15 mouse cellular contexts compared by ENCODE assay signal in genomic region chr10:70279349-70279748, GRCm38 (mm10). TPM values are rescaled to one million over a fixed set of nuclear protein-coding genes. Genes with fewer than 3 reads are reported as not detected.
DNase-seq lines count a peak whose midpoint lies in the region; ATAC-seq and TF ChIP-seq lines count a peak whose summit lies in the region.
"Had no signal": no experiment of that assay in that cellular context is flagged by ENCODE, and none has a peak within 500 bp of the region (broad histone marks: within the 10 kb centered on the region; RNA-seq: fewer than 3 reads in every experiment).

No protein-coding gene starts in this region.

- H3K9me3 ChIP-seq in kidney, postnatal 0 days (replicated peaks; ENCODE audit: low read length): no peaks in the 10 kb centered on the region
- no peaks in the 10 kb centered on the region for H3K9me3 ChIP-seq in kidney, embryonic 14.5 days (ENCODE audit: control insufficient read depth, low read length)
- no peaks in the 10 kb centered on the region for H3K9me3 ChIP-seq in midbrain, postnatal 0 days (ENCODE audit: low read length)
- H3K9me3 ChIP-seq in midbrain, embryonic 16.5 days (replicated peaks; ENCODE audit: control insufficient read depth, low read length, poor library complexity, severe bottlenecking): no peaks in the 10 kb centered on the region
- peaks cover 2% of the 10 kb centered on the region; the same call in 1 of the 2 replicates for H3K9me3 ChIP-seq in ES-Bruce4 (replicated peaks; ENCODE audit: control insufficient read depth, insufficient read depth, low read length, poor library complexity, severe bottlenecking)
- H3K9me3 ChIP-seq: embryonic facial prominence, embryonic 13.5 days; forebrain, embryonic 10.5 days; hindbrain, embryonic 13.5 days; lung, embryonic 15.5 days had no signal

- H3K27me3 ChIP-seq in kidney, postnatal 0 days (ENCODE audit: insufficient read depth, low read length): no peaks in the 10 kb centered on the region
- no peaks in the 10 kb centered on the region for H3K27me3 ChIP-seq in kidney, embryonic 14.5 days (ENCODE audit: control insufficient read depth, insufficient read depth, low read length)
- no peaks in the 10 kb centered on the region for H3K27me3 ChIP-seq in midbrain, postnatal 0 days (ENCODE audit: insufficient read depth, low read length)
- no peaks in the 10 kb centered on the region for H3K27me3 ChIP-seq in midbrain, embryonic 16.5 days (ENCODE audit: control insufficient read depth, insufficient read depth, low read depth, low read length)
- H3K27me3 ChIP-seq in ES-Bruce4 (ENCODE audit: control insufficient read depth, insufficient read depth, low read length, poor library complexity, severe bottlenecking): no peaks in the 10 kb centered on the region
- no peaks in the 10 kb centered on the region for H3K27me3 ChIP-seq in small intestine, adult 2 months (ENCODE audit: control insufficient read depth, insufficient read depth, low read length)
- H3K27me3 ChIP-seq: embryonic facial prominence, embryonic 13.5 days; hindbrain, embryonic 13.5 days; lung, embryonic 15.5 days had no signal

- H3K27ac ChIP-seq in kidney, postnatal 0 days: no peak overlapping the region
- no peak overlapping the region for H3K27ac ChIP-seq in kidney, embryonic 14.5 days (ENCODE audit: low read depth, low read length)
- no peak overlapping the region for H3K27ac ChIP-seq in midbrain, postnatal 0 days (ENCODE audit: low read depth, low read length)
- H3K27ac ChIP-seq in midbrain, embryonic 16.5 days (ENCODE audit: low read length): no peak overlapping the region
- no peak overlapping the region for H3K27ac ChIP-seq in ES-Bruce4 (ENCODE audit: insufficient read depth, low read length)
- H3K27ac ChIP-seq in small intestine, adult 2 months (ENCODE audit: insufficient read depth, low read depth, low read length): no peak overlapping the region
- H3K27ac ChIP-seq: embryonic facial prominence, embryonic 13.5 days; forebrain, embryonic 10.5 days; hindbrain, embryonic 13.5 days; lung, embryonic 15.5 days had no signal

- no peak overlapping the region for H3K9ac ChIP-seq in kidney, postnatal 0 days (ENCODE audit: low read depth, low read length)
- no peak overlapping the region for H3K9ac ChIP-seq in kidney, embryonic 14.5 days (ENCODE audit: low read depth, low read length)
- no peak overlapping the region for H3K9ac ChIP-seq in midbrain, postnatal 0 days (replicated peaks; ENCODE audit: low read length, poor library complexity, severe bottlenecking)
- no peak overlapping the region for H3K9ac ChIP-seq in midbrain, embryonic 16.5 days (ENCODE audit: low read depth, low read length)
- H3K9ac ChIP-seq in ES-Bruce4 (ENCODE audit: low read depth, poor library complexity, severe bottlenecking): no peak overlapping the region
- H3K9ac ChIP-seq: embryonic facial prominence, embryonic 13.5 days; hindbrain, embryonic 13.5 days; lung, embryonic 15.5 days had no signal

- no peak for ATAC-seq in kidney, postnatal 0 days (replicated peaks; ENCODE audit: low FRiP score, low read depth)
- ATAC-seq in kidney, embryonic 14.5 days (ENCODE audit: low FRiP score, low TSS enrichment): no peak
- no peak for ATAC-seq in midbrain, postnatal 0 days (ENCODE audit: low FRiP score)
- ATAC-seq in midbrain, embryonic 16.5 days: no peak

- TF ChIP-seq EP300 in ES-Bruce4 (IDR thresholded peaks at IDR 0.05; ENCODE audit: insufficient read depth, low read depth, low read length): no peak

- no peak overlapping the region for H3K4me3 ChIP-seq in kidney, postnatal 0 days (replicated peaks; ENCODE audit: low read depth, low read length)
- H3K4me3 ChIP-seq in kidney, embryonic 14.5 days (ENCODE audit: low read length): no peak overlapping the region
- H3K4me3 ChIP-seq in midbrain, postnatal 0 days (ENCODE audit: low read depth, low read length): no peak overlapping the region
- no peak overlapping the region for H3K4me3 ChIP-seq in midbrain, embryonic 16.5 days (ENCODE audit: low read depth, low read length)
- no peak overlapping the region for H3K4me3 ChIP-seq in ES-Bruce4 (ENCODE audit: low read depth, low read length)
- H3K4me3 ChIP-seq in small intestine, adult 2 months (ENCODE audit: low read depth, low read length): no peak overlapping the region
- H3K4me3 ChIP-seq: embryonic facial prominence, embryonic 13.5 days; forebrain, embryonic 10.5 days; hindbrain, embryonic 13.5 days; lung, embryonic 15.5 days had no signal

- TF ChIP-seq CTCF in kidney, postnatal 0 days (IDR thresholded peaks at IDR 0.05; ENCODE audit: low read depth): peak; percentile 41; the same call in 1 of the 2 replicates
- TF ChIP-seq CTCF in midbrain, postnatal 0 days (IDR thresholded peaks at IDR 0.05): peak; percentile 46
- peak; percentile 42 for TF ChIP-seq CTCF in ES-Bruce4 (IDR thresholded peaks at IDR 0.05; ENCODE audit: low read depth, low read length)
- peak; percentile 21; the same call in 1 of the 2 replicates for TF ChIP-seq CTCF in small intestine, adult 2 months (IDR thresholded peaks at IDR 0.05; ENCODE audit: extremely low read depth, insufficient read length, insufficient replicate concordance, low read depth, low read length)

- DNase-seq in kidney, postnatal 0 days (ENCODE audit: low spot score): no peak
- DNase-seq in midbrain, postnatal 0 days (ENCODE audit: low spot score): no peak
- no peak for DNase-seq in urinary bladder, postnatal 25 days (ENCODE audit: low spot score)
- DNase-seq: cerebellum, adult 18-20 months; kidney, adult 8-10 months; layer of hippocampus, adult 9-11 months; left cerebral cortex, postnatal 4 days had no signal

- no peak overlapping the region for H3K4me2 ChIP-seq in kidney, postnatal 0 days (ENCODE audit: low read length)
- no peak overlapping the region for H3K4me2 ChIP-seq in kidney, embryonic 14.5 days (replicated peaks; ENCODE audit: low read depth, low read length)
- no peak overlapping the region for H3K4me2 ChIP-seq in midbrain, postnatal 0 days (ENCODE audit: low read depth, low read length, poor library complexity, severe bottlenecking)
- no peak overlapping the region for H3K4me2 ChIP-seq in midbrain, embryonic 16.5 days (ENCODE audit: low read length)
- H3K4me2 ChIP-seq: embryonic facial prominence, embryonic 13.5 days; hindbrain, embryonic 13.5 days; lung, embryonic 15.5 days had no signal

- TF ChIP-seq POLR2A in ES-Bruce4 (IDR thresholded peaks at IDR 0.05; ENCODE audit: insufficient read depth, low read length): no peak
- no peak for TF ChIP-seq POLR2A in small intestine, adult 2 months (IDR thresholded peaks at IDR 0.05; ENCODE audit: low read depth, low read length)

- no peaks in the 10 kb centered on the region for H3K36me3 ChIP-seq in kidney, postnatal 0 days (ENCODE audit: insufficient read depth, low read length)
- no peaks in the 10 kb centered on the region; the same call in 1 of the 2 replicates for H3K36me3 ChIP-seq in kidney, embryonic 14.5 days (ENCODE audit: control insufficient read depth, insufficient read depth, low read length)
- no peaks in the 10 kb centered on the region for H3K36me3 ChIP-seq in midbrain, postnatal 0 days (ENCODE audit: insufficient read depth, low read length)
- H3K36me3 ChIP-seq in midbrain, embryonic 16.5 days (ENCODE audit: control insufficient read depth, insufficient read depth, low read length): no peaks in the 10 kb centered on the region
- no peaks in the 10 kb centered on the region for H3K36me3 ChIP-seq in ES-Bruce4 (ENCODE audit: control insufficient read depth, insufficient read depth, low read length, poor library complexity, severe bottlenecking)
- no peaks in the 10 kb centered on the region for H3K36me3 ChIP-seq in small intestine, adult 2 months (ENCODE audit: control insufficient read depth, insufficient read depth, low read length)
- H3K36me3 ChIP-seq: embryonic facial prominence, embryonic 13.5 days; forebrain, embryonic 10.5 days; hindbrain, embryonic 13.5 days; lung, embryonic 15.5 days had no signal

- 80% methylated on average over 8 of the region's 8 CpGs for WGBS in kidney, postnatal 0 days
- WGBS in kidney, embryonic 14.5 days: 82% methylated on average over 8 of the region's 8 CpGs
- 75% methylated on average over 8 of the region's 8 CpGs for WGBS in midbrain, postnatal 0 days
- WGBS in midbrain, embryonic 16.5 days: 78% methylated on average over 8 of the region's 8 CpGs
- WGBS in small intestine, adult 2 months: 82% methylated on average over 8 of the region's 8 CpGs

- no peaks in the 10 kb centered on the region for H3K4me1 ChIP-seq in kidney, postnatal 0 days (replicated peaks; ENCODE audit: insufficient read depth, low read length)
- no peaks in the 10 kb centered on the region for H3K4me1 ChIP-seq in kidney, embryonic 14.5 days (ENCODE audit: control insufficient read depth, insufficient read depth, low read length)
- no peaks in the 10 kb centered on the region for H3K4me1 ChIP-seq in midbrain, postnatal 0 days (ENCODE audit: insufficient read depth, low read length)
- no peaks in the 10 kb centered on the region for H3K4me1 ChIP-seq in midbrain, embryonic 16.5 days (ENCODE audit: control insufficient read depth, insufficient read depth, low read length)
- no peaks in the 10 kb centered on the region for H3K4me1 ChIP-seq in ES-Bruce4 (ENCODE audit: control insufficient read depth, insufficient read depth, low read length)
- no peaks in the 10 kb centered on the region for H3K4me1 ChIP-seq in small intestine, adult 2 months (ENCODE audit: control insufficient read depth, insufficient read depth, insufficient read length, low read length)
- H3K4me1 ChIP-seq: embryonic facial prominence, embryonic 13.5 days; forebrain, embryonic 10.5 days; hindbrain, embryonic 13.5 days; lung, embryonic 15.5 days had no signal

RNA-seq across cellular contexts. Expression of gene Slc16a9, which starts 34.4 kb away (rescaled TPM):
- polyA plus RNA-seq in kidney, postnatal 0 days (2015; fragmentation: Nextera tagmentation; extraction: Ambion mirVana): 6.7 and 7.5 TPM in 2 replicates
- polyA plus RNA-seq in kidney, embryonic 14.5 days (2014; fragmentation: Nextera tagmentation; extraction: Ambion mirVana): 3.8 and 4.0 TPM in 2 replicates
- total RNA-seq in midbrain, postnatal 0 days (2014; rRNA removed): 8.9 and 13.0 TPM in 2 replicates
- polyA plus RNA-seq in midbrain, postnatal 0 days (2015; fragmentation: Nextera tagmentation; extraction: Ambion mirVana): 3.7 and 4.2 TPM in 2 replicates
- 1.9 and 2.1 TPM in 2 replicates for polyA plus RNA-seq in midbrain, embryonic 16.5 days (2015; fragmentation: Nextera tagmentation; extraction: Ambion mirVana)
- polyA plus RNA-seq in ES-Bruce4 (2011; ENCODE audit: insufficient read depth, insufficient read length, low read depth, missing spikeins): 5.1 and 5.2 TPM in 2 replicates
- 0.35 and 6.0 TPM in 2 replicates for polyA plus RNA-seq in small intestine, adult 2 months (2012; rRNA removed)
